Mouse (Mus musculus) large intestine, adult 2 months (tissue): ENCODE results near the gene Arl4d. TPM values are rescaled to one million over a fixed set of nuclear protein-coding genes. Genes with fewer than 3 reads are reported as not detected.

Experiments
- DNase-seq: peaks from one replicate; pipeline ENCODE4 v3.0.0-alpha.2; 2012; ENCODE audit warnings: low read depth, low spot score
- WGBS: fragments of 180-500 bp; shearing (Covaris S2); methylation state at CpG from one replicate; pipeline ENCODE4 v1.1.7; 2018; 5-methylcytosine and 5-hydroxymethylcytosine counted together
- polyA plus RNA-seq: library from polyadenylated mRNA; depleted of rRNA; stranded (reverse); fragments of >200 nt; gene quantifications from 2 replicates; pipeline ENCODE4 v1.2.3, GENCODE M21; 2012; rRNA removed

Arl4d gene
- polyA plus RNA-seq, 1 experiment: 26.3 TPM

GRCm38 (mm10) chr11:101706764-101707448 lies 41.6 kb downstream of the Arl4d start:
- WGBS: 86% methylated on average over 10 of the region's 10 CpGs

GRCm38 (mm10) chr11:101708482-101708881 lies 43.1 kb downstream of the Arl4d start:
- DNase-seq: no peak
- WGBS: 29% methylated on average over 5 of the region's 5 CpGs

More at GRCm38 (mm10) chr11:101706764-101707448, 41.6 kb downstream of the Arl4d start:
- DNase-seq: no peak

GRCm38 (mm10) chr11:101712811-101713210 lies 47.5 kb downstream of the Arl4d start:
- 27% methylated on average over 9 of the region's 9 CpGs for WGBS
- DNase-seq: no peak

- no peak for DNase-seq
- WGBS: 26% methylated on average over 7 of the region's 7 CpGs
Measured at GRCm38 (mm10) chr11:101714012-101714411, 48.7 kb downstream of the Arl4d start.

Other genes starting within 250 kb of the Arl4d start
- 17.0 and 17.9 TPM in 2 replicates for gene Aarsd1, start 247.9 kb upstream of the Arl4d start, polyA plus RNA-seq
- 0.32 and 0.41 TPM in 2 replicates for gene Gm27029, start 240.7 kb upstream of the Arl4d start, polyA plus RNA-seq
- gene Rundc1, start 240.5 kb upstream of the Arl4d start, polyA plus RNA-seq: 19.7 and 23.6 TPM in 2 replicates
- gene Ptges3l, start 240.2 kb upstream of the Arl4d start, polyA plus RNA-seq: 1.8 and 3.2 TPM in 2 replicates
- gene Rpl27, start 223.2 kb upstream of the Arl4d start, polyA plus RNA-seq: 386 and 502 TPM in 2 replicates
- gene Ifi35, start 217.1 kb upstream of the Arl4d start, polyA plus RNA-seq: 96.2 and 146 TPM in 2 replicates
- 13.4 and 20.2 TPM in 2 replicates for gene Rnd2, start 200.5 kb upstream of the Arl4d start, polyA plus RNA-seq
- gene Vat1, start 199.3 kb upstream of the Arl4d start, polyA plus RNA-seq: 90.6 and 140 TPM in 2 replicates
- gene Brca1, start 113.6 kb upstream of the Arl4d start, polyA plus RNA-seq: 1.3 and 2.1 TPM in 2 replicates
- 58.9 and 105 TPM in 2 replicates for gene Nbr1, start 113.4 kb upstream of the Arl4d start, polyA plus RNA-seq
- 112 and 164 TPM in 2 replicates for gene Tmem106a, start 83.3 kb upstream of the Arl4d start, polyA plus RNA-seq
- gene Gm11634, start 66.3 kb upstream of the Arl4d start, polyA plus RNA-seq: not detected in 2 replicates
- gene Rdm1, start 38.3 kb upstream of the Arl4d start, polyA plus RNA-seq: 26.1 and 26.7 TPM in 2 replicates
- gene Dhx8, start 67.4 kb downstream of the Arl4d start, polyA plus RNA-seq: 12.0 and 13.0 TPM in 2 replicates
- gene Etv4, start 119.8 kb downstream of the Arl4d start, polyA plus RNA-seq: 1.3 and 1.8 TPM in 2 replicates
- gene Meox1, start 228.8 kb downstream of the Arl4d start, polyA plus RNA-seq: 1.6 and 1.8 TPM in 2 replicates